Mouse (Mus musculus) gastrocnemius, adult 18-20 months (tissue): ENCODE data around the gene Dhfr. TPM values are rescaled to one million over a fixed set of nuclear protein-coding genes. Genes with fewer than 3 reads are reported as not detected.
"Not testable (repeated sequence)": the region's sequence is repeated elsewhere in the genome, so short reads cannot be mapped to it uniquely, and the experiment has no call there.

Experiments
- DNase-seq: peaks from one replicate; pipeline ENCODE4 v3.0.0; 2021; ENCODE audit warnings: low spot score
- long read RNA-seq, 2 experiments: library from polyadenylated mRNA; stranded (forward); transcript quantifications; one replicate each; pipeline ENCODE4 v2.0.0; 2021
- total RNA-seq, 2 experiments: library from RNA; stranded (reverse); gene quantifications; 2 replicates each; pipeline ENCODE4 v1.2.3; 2021

Gene Dhfr
- under 1 TPM; 0.68 to 0.71 TPM for total RNA-seq
- long read RNA-seq, experiment 1, full-length matches to known transcripts: 3 of 5 reads
- long read RNA-seq, experiment 1, partial matches to known transcripts: 0 of 5 reads
- long read RNA-seq, experiment 1, other reads (novel, unspliced or antisense): 2 of 5 reads
- long read RNA-seq, experiment 2, full-length matches to known transcripts: 2 of 2 reads
- long read RNA-seq, experiment 2, partial matches to known transcripts: 0 of 2 reads
- long read RNA-seq, experiment 2, other reads (novel, unspliced or antisense): 0 of 2 reads

DNA sequence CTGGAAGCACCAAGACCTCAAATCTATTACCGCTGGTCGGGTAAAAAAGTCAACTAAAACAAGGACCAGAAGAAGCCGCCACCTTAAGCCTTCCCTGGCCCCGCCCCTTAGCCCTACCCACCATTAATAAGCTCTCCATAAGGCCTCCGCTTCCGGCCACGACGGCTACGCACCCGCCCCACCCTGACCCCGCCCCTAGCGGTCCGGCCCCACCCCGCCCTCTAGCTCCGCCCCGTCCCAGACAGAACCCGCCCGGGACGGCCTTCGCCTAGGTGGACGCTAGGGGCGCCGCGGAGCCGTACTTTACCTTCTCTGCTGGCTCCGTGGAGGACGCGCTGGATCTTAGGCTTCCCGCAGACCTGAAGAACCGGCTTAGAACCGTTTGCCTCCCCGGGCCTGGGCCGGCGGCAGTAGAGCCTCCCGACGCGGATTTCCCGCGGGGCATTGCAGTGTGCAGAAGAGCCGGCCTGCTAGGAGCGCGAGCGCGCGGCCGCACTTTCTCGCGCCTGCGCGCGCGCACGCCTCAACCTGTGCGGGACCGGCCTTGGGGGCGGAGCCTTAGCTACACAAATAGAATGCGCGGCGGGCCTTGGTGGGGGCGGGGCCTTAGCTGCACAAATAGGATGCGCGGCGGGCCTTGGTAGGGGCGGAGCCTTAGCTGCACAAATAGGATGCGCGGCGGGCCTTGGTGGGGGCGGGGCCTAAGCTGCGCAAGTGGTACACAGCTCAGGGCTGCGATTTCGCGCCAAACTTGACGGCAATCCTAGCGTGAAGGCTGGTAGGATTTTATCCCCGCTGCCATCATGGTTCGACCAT is at the start of gene Dhfr, which contains the start of gene Msh3:
Gene Dhfr, plus strand, starts transcription at position 271 of the 816 bp plus-strand sequence.
Gene Msh3, minus strand, starts transcription at position 548 of the 816 bp plus-strand sequence.
- peak; percentile 95 for DNase-seq

DNA sequence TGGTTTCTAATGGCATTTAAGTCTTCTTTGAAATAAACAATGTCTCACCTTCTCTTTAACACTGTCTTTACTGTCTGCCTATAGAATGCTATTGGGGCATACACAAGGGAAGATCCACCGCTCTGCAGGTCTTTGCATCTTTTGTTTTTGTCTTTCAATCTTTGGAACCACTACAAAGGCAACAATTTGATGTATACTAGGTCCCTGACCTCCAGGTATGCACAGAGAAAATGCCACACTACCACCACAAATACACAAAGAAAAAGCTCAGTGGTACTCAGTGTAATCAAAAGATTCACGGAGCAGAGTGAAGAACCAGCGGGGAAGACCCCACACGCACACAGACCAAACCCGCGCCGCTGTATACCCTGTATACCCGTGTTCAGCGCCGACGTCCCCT is 48.8 kb upstream of the Dhfr start, which contains the start of gene Gm20379:
Gene Gm20379, plus strand, starts transcription at position 301 of the 400 bp plus-strand sequence.
- DNase-seq: no peak

DNA sequence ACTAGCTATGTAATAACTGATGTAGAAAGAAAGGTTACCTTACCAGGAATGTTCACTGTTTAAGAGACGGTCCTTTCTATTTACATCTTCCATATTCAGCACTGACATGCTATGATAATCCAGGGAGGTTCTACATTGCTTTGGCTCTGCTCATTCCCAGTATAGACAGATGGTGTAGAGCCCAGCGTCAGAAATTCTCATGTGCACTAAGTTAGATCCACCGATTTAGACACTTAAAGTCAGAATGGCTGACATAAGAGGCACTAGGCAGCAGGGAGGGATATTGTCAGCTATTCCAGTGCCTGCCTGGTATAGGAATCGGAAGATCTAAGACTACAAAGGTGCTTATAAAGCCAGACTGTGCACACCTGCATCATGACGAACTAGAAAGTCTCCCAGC is 39.9 kb upstream of the Dhfr start:
- DNase-seq: no peak

DNA sequence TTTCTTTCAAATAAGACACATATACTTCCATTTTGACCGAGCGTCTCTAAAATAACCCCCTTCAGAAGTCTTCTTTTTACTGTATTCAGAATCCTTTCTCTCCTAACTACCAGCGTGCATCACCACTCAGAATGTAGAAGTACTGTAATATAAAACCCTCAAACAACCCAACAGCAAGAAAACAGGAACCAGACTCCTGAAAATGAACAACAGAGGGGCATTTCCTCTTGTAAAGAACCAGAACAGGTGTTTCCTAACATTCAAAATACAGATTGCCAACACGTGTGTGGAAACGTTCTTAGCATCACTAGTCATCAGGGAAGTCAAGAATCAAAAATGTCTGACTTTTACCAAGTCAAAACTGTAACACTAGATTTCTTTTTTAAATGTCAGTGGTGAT is 33.8 kb upstream of the Dhfr start:
- DNase-seq: no peak

DNA sequence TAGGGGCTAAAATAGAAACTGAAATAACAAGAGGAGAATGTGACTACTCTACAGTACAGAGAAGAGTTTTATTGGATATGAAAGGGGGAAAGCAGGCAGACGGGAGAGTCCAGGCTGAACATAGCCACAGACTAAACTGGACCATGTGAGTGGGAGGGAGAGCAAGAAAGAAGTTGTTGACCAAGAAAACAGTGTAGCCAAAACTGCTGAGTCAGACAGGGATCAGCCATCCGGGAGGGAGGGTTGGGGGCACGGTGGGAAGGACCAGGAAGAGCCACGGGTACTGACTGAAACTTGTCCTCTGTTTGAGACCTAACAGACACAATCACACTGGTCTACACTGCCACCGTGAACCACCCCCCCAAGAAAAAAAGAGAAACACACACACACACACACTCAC is 28.5 kb upstream of the Dhfr start:
- DNase-seq: no peak

DNA sequence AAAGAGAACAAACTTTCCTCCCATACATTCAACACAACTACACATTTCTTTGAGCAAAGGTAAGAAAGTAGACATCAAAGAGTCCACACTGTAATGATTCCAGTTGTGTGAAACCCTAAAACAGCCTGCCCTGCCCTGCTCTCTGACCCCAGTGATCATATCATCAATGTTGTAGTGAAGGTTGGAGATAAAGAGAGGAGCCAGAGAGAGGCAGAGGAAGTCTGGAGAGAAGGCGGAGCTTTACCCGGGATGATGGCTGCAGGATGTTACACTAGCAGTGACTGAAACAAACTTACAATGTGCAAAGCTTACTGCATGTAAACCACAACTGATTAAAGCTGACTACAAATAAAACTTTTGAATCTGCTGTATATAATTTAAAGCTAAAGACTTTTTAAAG is 26.5 kb upstream of the Dhfr start:
- no peak for DNase-seq

DNA sequence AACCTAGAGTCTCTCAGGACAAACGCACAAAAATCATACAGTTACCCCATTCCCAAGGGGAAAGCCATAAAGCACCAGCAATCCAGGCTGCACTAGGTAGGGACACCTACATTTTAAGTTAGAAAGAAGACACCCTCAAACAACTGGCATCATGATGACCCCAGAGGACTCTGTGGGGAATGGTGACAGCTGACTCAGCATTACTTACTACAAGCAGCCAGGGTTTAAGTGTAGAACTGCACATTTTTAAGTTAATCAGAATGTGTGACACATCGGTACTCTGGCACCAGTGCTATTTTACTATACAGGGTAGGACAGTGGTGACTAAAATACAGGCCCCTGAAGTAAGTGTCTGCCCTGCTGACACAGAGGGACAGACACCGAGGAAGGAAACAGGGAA is 23.9 kb upstream of the Dhfr start:
- DNase-seq: no peak

DNA sequence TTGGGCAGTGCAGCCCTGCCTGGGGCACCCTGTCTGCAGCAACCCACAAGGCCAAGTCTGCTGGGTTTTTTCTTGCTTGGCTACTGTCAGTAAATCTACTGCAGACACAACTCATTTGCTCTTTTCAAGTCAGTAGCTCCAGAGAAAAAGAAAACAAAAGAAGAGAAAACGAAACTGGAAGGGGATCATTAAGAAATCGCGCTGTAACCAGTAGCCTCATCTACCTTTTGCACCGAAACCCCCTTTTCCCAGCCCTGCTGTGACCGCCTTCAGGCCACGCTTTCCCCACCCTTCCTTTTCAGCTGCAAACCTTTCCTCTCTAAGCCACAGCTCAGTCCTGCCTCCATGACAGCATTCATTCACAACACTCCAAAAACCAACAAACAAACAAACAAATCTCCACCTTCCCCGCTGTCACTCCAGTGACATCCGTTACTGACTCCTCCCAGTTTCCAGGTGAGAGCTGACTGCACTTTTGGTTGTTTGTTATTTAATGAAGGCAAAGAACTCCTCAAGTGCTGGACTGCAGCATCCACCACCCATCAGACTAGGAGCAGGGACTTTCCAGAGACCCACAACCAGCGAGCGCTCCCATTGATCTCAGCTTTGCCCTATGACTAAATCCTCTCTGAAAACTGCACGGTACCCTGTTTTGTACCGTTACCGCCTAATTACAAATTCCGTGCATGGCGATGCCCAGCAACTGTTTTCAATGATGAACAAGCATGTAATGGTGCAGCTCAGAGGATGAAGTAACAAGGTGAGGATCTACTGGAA is 22.2 kb upstream of the Dhfr start:
- DNase-seq: no peak

DNA sequence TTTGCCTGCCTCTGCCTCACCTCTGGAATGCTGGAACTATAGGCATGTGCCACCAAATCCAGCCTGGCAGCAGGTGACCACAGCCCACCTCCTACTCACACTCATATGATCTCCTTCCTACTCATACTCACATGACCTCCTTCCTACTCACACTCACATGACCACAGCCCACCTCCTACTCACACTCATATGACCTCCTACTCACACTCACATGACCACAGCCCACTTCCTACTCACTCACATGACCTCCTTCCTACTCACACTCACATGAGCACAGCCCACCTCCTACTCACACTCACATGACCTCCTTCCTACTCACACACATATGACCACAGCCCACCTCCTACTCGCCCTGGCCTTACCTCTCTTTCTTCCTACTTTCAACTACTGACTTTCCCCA is 17.7 kb upstream of the Dhfr start:
- DNase-seq: no peak

DNA sequence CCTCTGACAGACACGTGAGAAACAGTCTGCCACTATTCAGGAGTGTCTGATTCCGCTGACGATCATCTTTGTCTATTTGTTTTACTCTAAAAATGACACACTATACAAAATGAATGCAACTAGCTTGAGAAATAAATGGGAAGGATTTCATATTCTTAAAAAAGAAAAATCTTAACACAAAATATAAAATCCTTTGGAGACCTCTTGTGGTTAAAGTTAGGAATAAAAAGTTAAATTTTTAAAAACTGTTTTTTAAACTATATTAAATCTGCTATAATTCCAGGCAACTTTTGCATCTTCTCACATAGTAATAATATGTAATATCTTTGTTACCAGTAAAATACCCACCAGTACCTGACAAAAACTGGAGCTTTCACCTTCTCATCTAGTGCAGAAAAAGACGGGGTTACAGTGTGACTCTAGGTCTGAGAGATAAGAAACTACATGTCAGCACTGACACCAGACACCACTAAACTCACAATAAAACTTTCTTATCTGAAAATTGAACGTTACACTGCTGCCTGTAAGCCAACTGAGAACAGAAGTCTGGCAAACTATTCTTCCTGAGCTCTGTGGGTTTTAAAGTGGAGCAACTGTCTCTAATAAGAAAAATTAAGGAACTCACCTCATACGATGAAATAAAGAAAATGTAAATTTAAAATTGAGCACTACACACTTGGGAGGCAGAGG is 16.6 kb upstream of the Dhfr start:
- no peak for DNase-seq

DNA sequence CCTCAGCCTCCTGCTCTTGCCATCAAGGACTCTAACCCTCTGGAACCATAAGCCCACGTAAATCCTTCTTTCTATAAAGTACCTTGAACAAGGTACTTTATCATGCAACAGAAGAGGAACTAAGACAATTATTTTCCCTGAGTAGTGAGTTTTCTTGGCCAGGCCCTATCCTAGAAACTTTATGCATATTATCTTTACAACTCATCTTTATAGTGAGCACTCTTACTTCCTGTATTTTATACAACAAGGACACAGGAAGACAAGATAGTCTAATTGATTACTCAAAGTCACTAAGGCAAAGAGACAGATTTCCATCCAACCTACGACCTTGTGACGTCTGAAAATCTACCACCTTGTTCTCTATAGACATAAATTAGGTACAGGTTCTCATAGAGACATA is 14.7 kb upstream of the Dhfr start:
- DNase-seq: no peak

DNA sequence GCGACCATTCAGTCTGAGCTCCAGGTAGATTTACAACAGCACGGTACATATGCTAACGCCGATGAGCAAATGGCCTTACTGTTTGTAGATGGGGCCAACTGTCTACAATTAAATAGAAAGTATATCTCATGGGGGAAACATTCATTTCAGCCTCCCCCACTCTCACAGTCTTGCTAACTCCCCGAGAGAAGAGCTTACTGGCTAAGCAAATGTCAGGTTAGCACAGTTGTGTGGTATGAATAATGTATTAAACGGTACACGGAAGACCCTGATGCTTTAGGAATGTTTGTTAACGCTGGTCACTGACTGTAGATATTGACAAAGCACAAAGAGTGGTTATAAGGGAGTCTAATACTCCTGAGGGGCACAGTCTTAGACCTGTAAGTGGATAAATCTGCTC is 10.5 kb upstream of the Dhfr start:
- DNase-seq: no peak

DNA sequence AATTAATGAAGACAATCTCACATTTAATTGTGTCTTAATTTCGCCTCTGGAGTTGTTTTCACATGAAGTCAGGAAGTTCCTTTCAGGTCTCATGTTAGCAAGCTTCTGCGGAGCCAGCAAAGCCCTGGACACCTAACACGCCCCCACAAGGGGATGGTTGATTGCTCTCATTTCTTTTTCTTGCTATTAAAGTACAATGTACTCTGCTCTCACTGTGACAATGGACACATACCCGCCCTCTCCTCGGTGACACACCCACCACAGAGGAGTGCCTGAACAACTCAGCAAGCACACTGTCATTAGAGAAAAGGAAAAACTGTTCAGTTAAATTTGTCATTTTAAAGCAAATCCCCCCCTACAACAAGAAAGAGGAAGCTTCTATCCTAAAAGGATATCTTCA is 8.2 kb upstream of the Dhfr start:
- no peak for DNase-seq

DNA sequence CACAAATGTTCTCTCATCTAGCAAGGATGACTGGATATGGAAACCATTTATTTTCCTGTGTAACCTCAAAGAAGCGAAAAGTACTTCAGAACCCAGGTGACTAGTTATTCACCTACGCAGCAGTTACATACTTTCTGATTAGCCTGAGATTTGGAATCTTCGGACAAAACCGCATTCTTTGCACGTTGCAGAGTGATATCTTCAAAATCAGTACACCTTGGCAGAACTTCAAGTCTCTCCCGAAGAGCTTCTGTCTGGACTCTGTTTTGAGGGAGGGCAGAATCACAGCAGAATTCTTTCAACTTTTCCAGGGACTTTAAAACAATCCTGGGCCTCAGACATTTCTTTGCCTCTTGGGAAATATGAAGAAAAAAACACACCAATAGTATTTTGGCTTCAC is 3.4 kb upstream of the Dhfr start:
- no peak for DNase-seq

DNA sequence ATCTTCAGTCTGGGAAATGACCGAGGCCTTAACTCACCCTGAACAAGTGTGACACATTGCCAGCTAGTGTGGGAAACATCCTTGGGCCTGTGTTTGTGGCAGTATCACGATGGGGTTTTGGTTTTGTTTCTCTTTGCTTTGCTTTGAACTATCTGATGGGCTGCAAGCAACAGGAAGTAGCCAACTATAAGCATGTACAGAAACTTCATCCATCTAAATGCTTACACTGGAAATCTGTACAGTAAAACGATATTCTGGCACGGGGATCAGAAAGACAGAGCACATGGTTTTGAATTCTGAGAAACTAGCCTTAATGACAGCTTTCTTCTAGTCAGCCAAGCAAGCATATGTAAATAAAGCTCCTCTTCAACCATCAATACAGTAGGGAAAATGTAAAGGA is 570 bp upstream of the Dhfr start:
- DNase-seq: no peak

DNA sequence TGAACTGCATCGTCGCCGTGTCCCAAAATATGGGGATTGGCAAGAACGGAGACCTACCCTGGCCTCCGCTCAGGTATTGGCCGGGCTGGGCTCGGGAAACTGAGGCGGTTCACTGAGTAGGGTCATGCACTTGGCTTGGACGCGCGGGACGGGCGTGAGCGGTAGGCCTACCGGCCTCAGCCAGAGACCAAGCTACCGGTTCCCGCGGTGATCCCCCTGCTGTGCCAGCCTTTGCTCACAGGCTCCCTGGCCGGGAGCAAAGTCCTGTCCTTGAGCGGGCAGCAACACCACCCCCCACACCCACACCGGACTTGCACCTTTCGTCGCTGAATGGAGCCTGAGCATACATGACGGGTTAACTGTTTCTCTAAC is 732 bp downstream of the Dhfr start:
- DNase-seq: no peak

DNA sequence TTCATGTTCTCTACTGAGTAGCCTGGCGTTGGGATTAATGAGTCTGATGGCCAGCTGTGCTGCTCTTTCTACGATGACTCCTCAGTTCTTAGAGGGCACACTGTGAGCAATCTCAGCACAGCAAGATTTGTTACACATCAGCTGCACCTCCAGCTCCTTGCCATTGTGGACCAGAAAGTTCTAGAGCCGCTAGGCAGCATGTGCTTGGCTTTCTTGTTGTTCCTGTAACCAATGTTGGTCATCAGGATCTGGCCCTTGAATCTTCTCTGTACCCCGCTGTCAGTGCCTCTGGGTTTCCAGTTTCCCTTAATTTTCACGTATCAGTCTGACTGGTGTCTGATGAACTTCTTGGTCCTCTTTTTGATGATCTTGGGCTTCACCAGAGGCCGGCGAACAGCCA is 1.9 kb downstream of the Dhfr start:
- no peak for DNase-seq

DNA sequence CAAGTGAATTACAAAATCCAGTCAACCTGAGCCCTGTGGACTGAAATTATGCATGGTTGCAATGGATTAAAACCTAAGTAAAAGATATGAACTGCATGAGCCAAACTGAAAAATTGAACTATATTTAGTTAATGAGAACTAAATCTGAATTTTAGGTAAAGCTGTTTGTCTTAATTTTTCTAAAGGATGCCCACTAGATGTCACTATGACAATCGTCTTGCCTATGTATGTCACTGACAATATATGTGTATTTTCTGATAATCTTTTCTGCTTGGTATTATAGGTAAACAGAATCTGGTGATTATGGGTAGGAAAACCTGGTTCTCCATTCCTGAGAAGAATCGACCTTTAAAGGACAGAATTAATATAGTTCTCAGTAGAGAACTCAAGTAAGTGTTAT is 3.1 kb downstream of the Dhfr start:
- DNase-seq: no peak

DNA sequence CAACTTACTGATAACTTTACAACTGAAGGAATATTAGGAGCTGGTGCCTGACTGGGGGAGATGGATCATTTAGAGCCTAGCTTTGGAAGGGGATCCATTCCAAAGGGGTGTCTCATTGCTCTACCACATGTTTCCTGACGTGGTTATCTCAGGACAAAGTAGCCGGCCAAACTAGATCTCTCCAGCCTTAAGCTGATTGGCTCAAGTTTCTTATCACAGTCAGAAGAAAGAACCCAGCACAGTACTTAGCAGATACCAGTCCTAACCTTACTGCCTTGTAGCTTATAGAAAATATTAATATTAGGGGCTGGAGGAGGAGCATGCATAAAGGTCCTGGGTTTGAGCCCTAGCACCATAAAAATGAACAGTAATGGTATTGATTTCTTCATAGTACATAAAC is 7.1 kb downstream of the Dhfr start:
- DNase-seq: no peak

DNA sequence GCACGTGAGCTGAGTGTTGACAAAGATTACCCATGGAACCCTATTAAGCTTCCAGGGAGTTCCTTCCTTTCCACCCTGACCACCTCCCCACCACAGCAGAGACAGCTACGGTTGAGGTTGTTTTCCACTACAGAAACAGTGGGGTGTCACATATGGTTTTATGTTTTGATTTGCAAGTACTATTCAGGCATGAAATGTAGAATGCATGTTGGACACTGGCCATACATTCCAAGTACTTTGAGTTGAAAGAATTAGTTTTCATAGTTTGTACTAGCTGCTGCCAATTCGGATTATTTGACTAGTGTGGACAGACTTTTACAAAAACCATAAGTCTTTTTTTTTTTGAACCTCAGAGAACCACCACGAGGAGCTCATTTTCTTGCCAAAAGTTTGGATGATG is 10.8 kb downstream of the Dhfr start:
- DNase-seq: no peak

DNA sequence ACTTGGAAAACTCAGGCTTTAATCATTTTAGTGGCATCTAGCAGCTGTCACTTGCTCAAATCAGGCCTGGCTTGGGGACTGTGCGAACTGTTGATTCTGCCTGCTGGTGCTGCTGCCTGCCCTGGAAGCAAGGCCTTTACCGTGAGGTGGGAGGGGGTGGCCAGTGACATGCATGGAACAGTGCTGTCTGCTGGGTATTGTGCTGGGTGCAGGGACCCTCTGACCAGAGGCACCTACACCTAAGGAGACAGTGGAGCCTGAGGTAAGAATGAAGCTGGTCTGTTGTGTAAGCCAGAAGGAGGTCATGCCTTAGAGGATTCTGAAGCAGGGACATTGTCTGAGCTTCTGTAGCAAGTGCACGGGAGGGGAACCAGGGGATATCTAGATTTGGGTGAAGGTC is 16.3 kb downstream of the Dhfr start:
- no peak for DNase-seq

DNA sequence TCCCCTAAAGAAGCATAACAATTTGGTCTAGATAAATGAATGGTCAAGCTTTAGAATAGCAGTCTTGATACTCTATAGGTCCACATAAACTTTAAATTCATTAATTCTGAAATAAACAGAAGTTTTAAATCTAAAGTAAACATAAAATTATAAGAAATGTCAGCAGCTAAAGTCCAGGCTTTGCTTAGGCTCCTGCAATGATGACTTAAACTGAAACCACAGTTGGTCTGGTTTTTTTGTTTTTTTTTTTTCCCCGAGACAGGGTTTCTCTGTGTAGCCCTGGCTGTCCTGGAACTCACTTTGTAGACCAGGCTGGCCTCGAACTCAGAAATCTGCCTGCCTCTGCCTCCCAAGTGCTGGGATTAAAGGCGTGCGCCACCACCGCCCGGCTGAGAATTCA is 16.9 kb downstream of the Dhfr start:
- DNase-seq: not testable (repeated sequence)
